Mouse (Mus musculus): ENCODE data around the gene Rbm15b.

The Rbm15b gene

GRCm38 (mm10) chr9:106884996-106885900, 2.0 kb downstream of the Rbm15b start:
- no peak for DNase-seq (ENCODE audit: low spot score in 2 of 2)

GRCm38 (mm10) chr9:106884306-106884705, 2.9 kb downstream of the Rbm15b start:
- DNase-seq (ENCODE audit: low spot score in 2 of 2), result no peak

- DNase-seq (ENCODE audit: low spot score in 2 of 2), result no peak
Observed at GRCm38 (mm10) chr9:106883085-106883484, 4.1 kb downstream of the Rbm15b start.

- DNase-seq (ENCODE audit: low spot score in 2 of 2), result no peak
Observed at GRCm38 (mm10) chr9:106882176-106882575, 5.1 kb downstream of the Rbm15b start.

- no peak for DNase-seq (ENCODE audit: low spot score in 2 of 2)
Observed at GRCm38 (mm10) chr9:106881071-106881755, 6.0 kb downstream of the Rbm15b start.

- DNase-seq (ENCODE audit: low spot score in 2 of 2), result no peak
Observed at GRCm38 (mm10) chr9:106879471-106879870, 7.8 kb downstream of the Rbm15b start.

GRCm38 (mm10) chr9:106876666-106877065, 10.6 kb downstream of the Rbm15b start:
- no peak for DNase-seq (ENCODE audit: low spot score in 2 of 2)

- no peak for DNase-seq (ENCODE audit: low spot score in 2 of 2)
Observed at GRCm38 (mm10) chr9:106874216-106874615, 13.0 kb downstream of the Rbm15b start.

- no peak for DNase-seq (ENCODE audit: low spot score in 2 of 2)
Observed at GRCm38 (mm10) chr9:106858036-106858435, 29.2 kb downstream of the Rbm15b start.

GRCm38 (mm10) chr9:106856664-106857063, 30.6 kb downstream of the Rbm15b start:
- DNase-seq (ENCODE audit: low spot score in 2 of 2), result no peak

GRCm38 (mm10) chr9:106842800-106843199, 44.4 kb downstream of the Rbm15b start:
- DNase-seq (ENCODE audit: low spot score in 2 of 2), result no peak

GRCm38 (mm10) chr9:106840569-106840968, 46.7 kb downstream of the Rbm15b start:
- DNase-seq (ENCODE audit: low spot score in 2 of 2), result no peak

Measured in heart, adult 9 months (tissue).